Mouse (Mus musculus) B cell, adult 2 months (primary cell): Measurements from ENCODE around the gene Gm9958.

Experiments used
- DNase-seq, 2 experiments: peaks; one replicate each; pipeline ENCODE4 v3.0.0; 2022

Gene Gm9958

GRCm38 (mm10) chr5:90414142-90414924 lies 47.3 kb downstream of the Gm9958 start:
- no peak for DNase-seq

- DNase-seq = no peak
These were observed 47.9 kb downstream of the Gm9958 start for GRCm38 (mm10) chr5:90414925-90415295.
